Mouse (Mus musculus) ES-E14 (cell line): Measurements from ENCODE around the gene Rabl6.

Experiments
- ZC3H11A ChIP-seq: IDR thresholded peaks from 2 replicates; pipeline ENCODE4 v1.6.1; 2012; ENCODE audit warnings: low read depth, mild to moderate bottlenecking, inconsistent platforms, low read length, borderline replicate concordance
- ZNF384 ChIP-seq: IDR thresholded peaks from 2 replicates; pipeline ENCODE4 v1.6.1; 2012; ENCODE audit warnings: low read depth, low read length, inconsistent platforms

GRCm38 (mm10) chr2:25608671-25609070, 350 bp upstream of the Rabl6 start:
- TF ChIP-seq ZNF384 = no peak
- no peak for TF ChIP-seq ZC3H11A
